ENCODE assay signal across 10 mouse cellular contexts in the genomic region with DNA sequence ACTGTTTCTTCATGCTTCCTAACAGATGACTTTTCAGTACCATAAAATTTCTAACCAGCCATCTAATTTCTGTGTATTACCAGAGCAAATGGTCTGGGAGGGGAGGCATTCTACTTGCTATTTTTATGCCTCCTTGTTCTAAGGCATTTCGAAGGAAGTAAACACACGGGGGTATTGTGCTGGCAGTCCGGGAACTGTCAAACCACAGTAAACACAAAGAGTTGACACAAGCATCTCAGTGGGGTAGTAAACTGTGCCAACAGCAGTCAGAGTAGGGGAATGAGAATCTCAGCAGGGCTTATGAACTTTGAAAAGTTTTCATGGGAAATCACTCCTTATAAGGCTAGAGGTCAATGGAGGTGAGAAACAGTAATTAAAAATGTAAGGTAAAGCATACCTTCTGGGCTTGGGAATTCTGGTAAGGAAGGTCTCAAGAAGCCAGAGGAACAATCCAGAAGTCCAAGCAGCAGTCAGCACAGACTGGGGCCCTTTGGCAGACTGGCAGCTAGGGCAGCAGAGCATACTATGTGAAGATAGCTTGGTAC. TPM values are rescaled to one million over a fixed set of nuclear protein-coding genes. Genes with fewer than 3 reads are reported as not detected.
DNase-seq lines count a peak whose midpoint lies in the region.
"Had no signal": no experiment of that assay in that cellular context is flagged by ENCODE, and none has a peak within 500 bp of the region (broad histone marks: within the 10 kb centered on the region; RNA-seq: fewer than 3 reads in every experiment).

No protein-coding gene starts in this region.

- no peak overlapping the region for H3K4me3 ChIP-seq in brown adipose tissue, adult 24 weeks (ENCODE audit: insufficient read depth, low read depth, low read length)
- H3K4me3 ChIP-seq: heart, embryonic 13.5 days had no signal

- peak overlapping the region; percentile 13 for H3K27ac ChIP-seq in brown adipose tissue, adult 24 weeks (replicated peaks; ENCODE audit: low read depth, low read length)
- H3K27ac ChIP-seq: heart, embryonic 13.5 days had no signal

- peak; percentile 42 for DNase-seq in kidney, adult 9 months
- DNase-seq in kidney, postnatal 4 days: no peak
- peak; percentile 53 for DNase-seq in adipocyte (ENCODE audit: low spot score)
- peak; percentile 36 for DNase-seq in lung, postnatal 10 days
- no peak for DNase-seq in urinary bladder, postnatal 4 days (ENCODE audit: low spot score in 2 of 2)
- no peak for DNase-seq in layer of hippocampus, postnatal 14 days (ENCODE audit: low spot score in 2 of 2)
- DNase-seq: spleen, adult 18-20 months; thymus, postnatal 25 days had no signal

- peaks cover 14% of the 10 kb centered on the region for H3K4me1 ChIP-seq in brown adipose tissue, adult 24 weeks (ENCODE audit: control insufficient read depth, insufficient read depth, insufficient read length, low read length)

RNA-seq across cellular contexts. Expression of a gene that starts 7.8 kb away (rescaled TPM):
- 18.5 and 25.4 TPM in 2 replicates for polyA plus RNA-seq in brown adipose tissue, adult 24 weeks (2012; ENCODE audit: insufficient read depth, insufficient read length, missing spikeins)
- total RNA-seq in layer of hippocampus, postnatal 14 days (2021): 10 to 100 TPM; 57.6 to 61.1 TPM

Comparison
In these comparisons a context has a peak if more than half of its experiments do, and no peak if none do; other contexts are left out.
1. DNase-seq: peak in kidney, adult 9 months (single experiment), adipocyte (single experiment) and lung, postnatal 10 days (single experiment); none in kidney, postnatal 4 days (0 of 2), urinary bladder, postnatal 4 days (0 of 2) and layer of hippocampus, postnatal 14 days (0 of 2).